Mouse (Mus musculus) brown adipose tissue, adult 24 weeks (tissue): ENCODE measurements around the gene Rpl19. TPM values are rescaled to one million over a fixed set of nuclear protein-coding genes. Genes with fewer than 3 reads are reported as not detected.

Experiments used
- H3K27ac ChIP-seq: fragments of 200-500 bp; replicated peaks from 2 replicates; pipeline ENCODE4 v1.5.1; 2012; ENCODE audit warnings: low read depth, mild to moderate bottlenecking, low read length
- H3K4me1 ChIP-seq: fragments of 200-500 bp; 2 replicates; pipeline ENCODE4 v1.6.1; 2012; ENCODE audit warnings: low read length, mixed read lengths; ENCODE audit not compliant: control insufficient read depth, insufficient read depth, insufficient read length
- H3K4me3 ChIP-seq: fragments of 200-500 bp; 2 replicates; pipeline ENCODE4 v1.5.1; 2012; ENCODE audit warnings: low read depth, mild to moderate bottlenecking, low read length, moderate library complexity; ENCODE audit not compliant: insufficient read depth
- polyA plus RNA-seq: library from polyadenylated mRNA; stranded (reverse); fragments of >200 nt; gene quantifications from 2 replicates; pipeline ENCODE4 v1.2.4, GENCODE M21; 2012; ENCODE audit not compliant: missing spikeins, insufficient read depth, insufficient read length

Rpl19 gene
- polyA plus RNA-seq, 1 experiment, result 961 TPM

DNA sequence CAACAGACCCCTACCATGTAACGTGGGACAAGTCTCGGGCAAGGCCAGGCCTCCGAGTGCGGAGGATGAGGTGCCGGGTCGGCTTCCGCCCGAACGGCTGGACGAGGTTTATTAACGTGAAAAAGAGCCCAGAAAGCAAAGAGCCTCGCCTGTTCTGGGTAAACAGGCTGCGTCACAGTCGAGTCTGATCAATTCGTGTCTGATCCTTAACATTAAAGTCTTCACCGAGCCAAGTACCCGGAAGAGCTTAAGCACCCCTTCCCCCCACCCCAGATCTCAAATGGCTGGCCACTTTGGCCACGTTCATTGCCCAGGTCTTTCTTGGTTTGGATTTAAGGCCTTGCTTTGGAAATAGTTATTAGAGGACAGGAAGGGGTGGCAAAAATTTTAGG is 783 bp downstream of the Rpl19 start:
- peaks cover 6% of the 10 kb centered on the region; the same call in 1 of the 2 replicates for H3K4me1 ChIP-seq

DNA sequence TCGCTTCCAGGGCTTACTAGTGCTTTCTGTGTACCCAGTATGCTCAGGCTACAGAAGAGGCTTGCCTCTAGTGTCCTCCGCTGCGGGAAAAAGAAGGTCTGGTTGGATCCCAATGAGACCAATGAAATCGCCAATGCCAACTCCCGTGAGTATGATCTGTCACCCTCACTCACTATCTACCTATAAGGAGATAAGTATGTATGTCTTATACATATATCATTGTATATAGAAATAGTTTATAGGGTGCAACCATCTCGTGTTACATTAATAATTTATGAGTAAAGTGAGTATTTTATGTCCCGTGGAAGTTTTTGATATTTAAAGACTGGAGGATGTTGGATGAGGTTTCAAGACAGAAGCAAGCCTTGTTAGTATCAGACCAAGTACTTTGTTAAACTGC is 1.3 kb downstream of the Rpl19 start:
- Histone ChIP-seq H3K4me3 (peak overlapping the region; percentile 98), H3K27ac (no peak overlapping the region), H3K4me1 (peaks cover 6% of the 10 kb centered on the region; the same call in 1 of the 2 replicates)

More for the DNA sequence above, 783 bp downstream of the Rpl19 start:
- peak overlapping the region; percentile 98 for H3K4me3 ChIP-seq
- H3K27ac ChIP-seq, result peak overlapping the region; percentile 98

DNA sequence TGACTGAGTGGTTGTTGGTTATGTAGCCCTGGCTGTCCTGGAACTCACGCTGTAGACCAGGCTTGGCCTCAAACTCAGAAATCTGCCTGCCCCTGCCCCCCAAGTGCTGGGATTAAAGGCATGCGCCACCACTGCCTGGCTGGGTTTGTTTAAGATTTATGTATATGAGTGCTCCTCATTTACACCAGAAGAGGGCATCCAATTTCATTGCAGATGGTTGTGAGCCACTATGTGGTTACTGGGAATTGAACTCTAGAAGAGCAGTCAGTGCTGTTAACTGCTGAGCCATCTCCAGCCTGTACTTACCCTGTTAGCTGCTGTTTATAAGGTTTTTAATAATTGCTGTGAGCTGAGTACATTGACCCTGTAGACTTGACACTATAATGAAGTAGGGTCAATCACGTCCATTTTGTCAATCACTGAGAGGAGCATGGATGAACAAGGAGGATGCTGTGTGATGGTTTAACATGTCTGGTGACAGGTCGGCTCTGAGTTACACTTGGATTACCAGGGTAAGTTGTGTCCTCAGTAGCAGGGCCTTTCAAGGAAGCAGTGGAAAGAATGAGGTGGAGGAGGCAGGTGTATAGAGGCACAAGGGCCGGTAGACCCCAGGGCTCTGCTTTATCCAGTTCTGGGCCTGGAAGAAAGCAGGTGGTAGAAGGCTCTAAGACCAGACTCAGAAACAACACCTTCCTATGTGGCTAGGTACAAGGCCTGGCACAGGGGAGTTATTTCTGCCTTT is 4.4 kb downstream of the Rpl19 start:
- H3K4me1 ChIP-seq, result peaks cover 6% of the 10 kb centered on the region; the same call in 1 of the 2 replicates
- no peak overlapping the region for H3K4me3 ChIP-seq
- H3K27ac ChIP-seq, result no peak overlapping the region

DNA sequence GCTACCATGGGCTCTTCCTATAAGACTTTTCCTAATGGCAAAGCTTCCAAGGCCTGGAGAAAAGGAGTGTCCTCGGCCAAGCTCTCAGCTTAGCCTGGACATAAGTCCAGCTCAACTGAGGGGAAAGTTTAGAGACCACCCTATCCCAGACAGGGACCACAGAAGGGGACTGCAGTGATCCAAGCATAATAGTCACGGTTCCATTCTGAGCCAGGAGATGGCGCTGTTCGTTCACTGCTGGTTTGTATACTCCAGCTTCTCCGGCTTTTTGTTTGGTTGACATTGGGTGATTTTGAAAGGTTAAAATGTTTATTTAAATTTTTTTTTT is 4.9 kb downstream of the Rpl19 start:
- Histone ChIP-seq H3K4me1 (peaks cover 6% of the 10 kb centered on the region), H3K4me3 (no peak overlapping the region), H3K27ac (no peak overlapping the region)

DNA sequence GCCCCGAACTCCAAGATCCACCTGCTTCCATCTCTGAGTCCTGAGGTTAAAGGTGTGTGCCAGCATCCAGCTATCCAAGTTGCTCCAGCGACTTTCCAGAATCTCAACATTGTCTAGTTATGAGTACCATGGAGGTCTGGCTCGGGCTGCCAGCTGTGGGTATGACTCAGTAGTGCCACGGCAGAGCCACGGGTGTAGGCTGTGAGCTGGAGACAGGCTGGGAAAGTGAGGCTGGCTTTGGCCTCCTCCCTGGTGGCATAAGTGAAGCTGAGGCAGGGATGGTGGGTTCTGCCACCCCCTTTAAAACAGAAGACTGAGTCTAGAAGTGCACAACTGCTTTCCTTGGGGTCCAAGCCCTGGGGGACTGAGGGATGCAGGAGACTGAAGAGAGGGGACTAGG is 7.6 kb downstream of the Rpl19 start:
- Histone ChIP-seq H3K4me3 (no peak overlapping the region), H3K4me1 (peaks cover 6% of the 10 kb centered on the region), H3K27ac (no peak overlapping the region)

DNA sequence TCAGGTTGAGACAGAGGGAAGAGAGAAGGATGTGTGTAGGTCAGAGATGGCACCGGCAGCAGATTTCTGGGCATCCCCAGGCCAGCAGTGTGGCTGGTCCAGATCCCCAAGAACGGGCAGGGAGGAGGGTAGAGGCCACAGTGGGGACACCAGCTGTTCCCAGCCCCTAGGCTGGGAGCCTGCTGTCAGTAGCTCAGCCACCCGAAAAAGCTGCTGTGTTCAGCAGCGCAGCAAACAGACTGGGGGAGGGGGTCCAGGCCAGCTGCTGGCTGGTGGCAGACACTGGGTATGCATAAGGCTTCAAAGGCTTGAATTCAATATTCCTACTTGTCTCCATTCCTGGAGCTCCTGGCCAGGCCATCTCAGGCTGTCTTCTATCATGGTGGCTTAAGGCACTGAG is 8.3 kb downstream of the Rpl19 start:
- Histone ChIP-seq H3K27ac (no peak overlapping the region), H3K4me3 (no peak overlapping the region), H3K4me1 (peaks cover 6% of the 10 kb centered on the region)

DNA sequence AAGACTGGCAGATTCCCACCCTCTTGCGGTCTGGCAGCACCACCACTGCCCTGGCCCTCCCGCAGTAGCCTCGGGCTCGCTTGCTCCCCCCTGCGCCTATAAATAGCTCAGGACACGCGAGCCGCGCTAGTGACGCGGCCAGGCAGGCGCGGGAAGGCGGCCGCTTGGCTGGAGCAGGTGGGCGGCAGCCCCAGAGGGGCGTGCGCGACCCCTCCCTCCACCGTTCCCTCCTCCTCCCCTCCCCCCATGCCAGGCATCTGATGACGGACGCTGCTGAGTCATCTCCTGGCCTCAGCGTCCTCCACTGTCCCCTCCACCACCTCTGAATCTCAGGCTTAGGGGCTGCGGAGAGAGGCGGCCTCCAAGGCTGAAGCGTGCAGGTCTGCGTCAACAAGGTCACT is 9.5 kb downstream of the Rpl19 start:
- Histone ChIP-seq H3K27ac (no peak overlapping the region), H3K4me1 (peaks cover 6% of the 10 kb centered on the region), H3K4me3 (peak overlapping the region; percentile 13; the same call in 1 of the 2 replicates)

DNA sequence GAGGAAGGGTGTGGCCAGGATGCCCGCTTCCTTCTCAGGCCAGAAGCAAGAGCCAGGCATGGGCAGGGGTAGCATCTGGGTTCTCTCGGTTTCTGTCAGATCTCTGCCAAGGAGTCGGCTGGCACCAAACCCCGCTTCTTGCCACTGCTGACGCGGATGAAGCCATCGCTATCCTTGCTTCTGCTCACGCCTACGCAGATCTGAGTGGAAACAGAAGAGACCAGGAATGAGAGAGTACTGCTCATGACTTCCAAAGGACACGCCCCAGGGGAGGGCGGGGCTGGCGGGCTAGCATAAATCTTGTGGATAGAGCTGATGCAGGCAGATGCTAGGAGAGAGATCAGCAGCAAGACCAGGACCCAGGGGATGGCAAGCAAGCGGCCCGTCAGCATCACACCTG is 11.4 kb downstream of the Rpl19 start:
- peaks cover 2% of the 10 kb centered on the region; the same call in 1 of the 2 replicates for H3K4me1 ChIP-seq
- no peak overlapping the region for H3K27ac ChIP-seq
- no peak overlapping the region for H3K4me3 ChIP-seq

DNA sequence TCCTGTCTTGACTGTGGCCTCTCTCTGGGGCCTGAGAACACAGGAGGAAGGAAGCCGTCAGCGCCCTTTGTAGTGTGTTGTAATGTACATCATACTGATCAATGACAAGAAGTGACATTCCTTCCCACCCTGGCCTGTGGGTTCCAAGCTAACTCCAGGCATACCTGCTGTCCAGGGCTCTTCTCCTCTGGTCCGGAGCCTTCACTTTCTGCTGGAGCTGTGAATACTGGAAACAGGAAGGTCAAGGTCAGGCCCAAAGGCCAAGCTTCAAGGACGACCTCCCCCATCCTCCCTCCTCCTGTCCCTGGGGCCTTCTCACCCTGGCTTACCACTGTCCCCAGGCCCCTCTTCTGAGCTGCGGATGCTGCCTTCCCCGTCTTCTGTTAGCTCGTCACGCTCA is 14.5 kb downstream of the Rpl19 start:
- Histone ChIP-seq H3K27ac (no peak overlapping the region), H3K4me1 (peaks cover 2% of the 10 kb centered on the region; the same call in 1 of the 2 replicates), H3K4me3 (no peak overlapping the region)

DNA sequence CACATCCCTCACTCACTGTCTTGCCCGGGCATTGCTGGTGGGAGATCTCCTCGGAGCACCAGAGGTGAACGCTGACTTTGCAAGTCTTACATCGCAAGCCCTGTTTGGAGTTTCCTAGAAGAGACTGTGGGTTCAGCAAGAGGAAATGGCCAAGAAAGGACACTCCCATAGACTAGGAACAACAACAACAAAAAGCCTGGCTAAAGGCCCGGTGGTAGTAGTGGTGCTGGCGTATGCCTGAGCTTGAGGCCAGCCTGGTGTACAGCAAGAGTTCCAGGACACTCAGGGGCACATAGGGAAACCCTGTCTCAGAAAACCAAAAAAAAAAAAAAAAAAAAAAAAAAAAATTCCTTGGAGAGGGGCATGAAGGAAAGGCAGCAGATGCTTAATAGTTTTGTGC is 16.2 kb downstream of the Rpl19 start:
- Histone ChIP-seq H3K27ac (no peak overlapping the region), H3K4me3 (no peak overlapping the region)

DNA sequence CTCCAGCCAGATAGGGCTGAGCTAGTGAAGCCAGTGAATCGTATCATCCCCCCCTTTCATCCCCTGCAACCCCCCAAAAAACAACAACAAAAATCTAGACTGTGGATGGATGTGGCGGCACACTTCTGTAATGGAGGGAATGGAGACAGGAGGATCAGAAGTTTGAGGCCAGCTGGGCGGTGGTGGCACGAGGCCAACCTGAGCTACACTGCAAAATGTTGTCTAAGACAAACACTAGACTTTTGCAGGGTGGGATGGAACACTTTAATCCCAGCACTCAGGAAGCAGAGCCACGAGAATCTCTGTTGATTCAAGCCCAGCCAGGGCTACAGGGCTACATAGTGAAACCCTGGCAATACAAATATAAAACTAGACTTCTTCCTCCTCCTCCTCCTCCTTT is 17.6 kb downstream of the Rpl19 start:
- no peak overlapping the region for H3K27ac ChIP-seq
- H3K4me1 ChIP-seq, result no peaks in the 10 kb centered on the region
- H3K4me3 ChIP-seq, result no peak overlapping the region

More for the DNA sequence above, 16.2 kb downstream of the Rpl19 start:
- no peaks in the 10 kb centered on the region for H3K4me1 ChIP-seq

DNA sequence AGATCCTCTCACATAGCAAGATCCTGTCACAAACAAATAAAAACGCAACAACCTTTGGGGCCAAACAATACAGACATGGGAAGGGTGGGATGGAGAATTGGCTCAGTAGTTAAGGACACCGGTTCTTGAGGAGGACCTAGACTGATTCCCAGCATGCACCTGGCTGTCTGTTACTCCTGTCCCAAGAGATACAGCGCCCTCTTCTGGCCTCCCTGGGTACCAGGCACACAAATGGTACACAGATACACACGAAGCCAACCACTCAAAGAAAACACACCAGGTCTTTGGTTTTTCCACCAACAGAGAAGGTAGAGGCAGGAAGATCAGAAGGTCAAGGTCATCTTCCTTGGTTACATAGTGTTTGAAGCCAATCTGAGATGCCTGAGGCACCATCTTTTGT is 19.1 kb downstream of the Rpl19 start:
- Histone ChIP-seq H3K4me1 (no peaks in the 10 kb centered on the region), H3K27ac (no peak overlapping the region), H3K4me3 (no peak overlapping the region)

DNA sequence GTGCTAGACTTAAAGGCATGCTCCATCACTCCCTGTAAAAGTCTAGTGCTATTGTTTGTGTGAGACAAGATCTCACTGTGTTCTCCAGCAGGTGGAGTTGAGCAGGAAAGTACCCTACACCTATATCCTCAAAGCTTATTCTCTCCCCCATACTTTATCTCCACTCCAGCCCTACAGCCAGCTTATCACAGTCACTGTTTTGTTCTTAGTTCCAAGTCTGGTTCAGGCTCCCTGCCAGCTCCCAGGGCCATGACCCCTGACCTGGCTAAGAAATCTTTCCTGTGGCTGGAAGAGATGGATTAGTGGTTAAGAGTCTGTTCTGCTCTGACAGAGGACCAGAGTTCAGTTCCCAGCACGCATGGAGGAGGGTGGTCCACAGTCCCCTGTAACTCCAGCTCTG is 20.0 kb downstream of the Rpl19 start:
- Histone ChIP-seq H3K4me1 (no peaks in the 10 kb centered on the region), H3K4me3 (no peak overlapping the region), H3K27ac (no peak overlapping the region)

DNA sequence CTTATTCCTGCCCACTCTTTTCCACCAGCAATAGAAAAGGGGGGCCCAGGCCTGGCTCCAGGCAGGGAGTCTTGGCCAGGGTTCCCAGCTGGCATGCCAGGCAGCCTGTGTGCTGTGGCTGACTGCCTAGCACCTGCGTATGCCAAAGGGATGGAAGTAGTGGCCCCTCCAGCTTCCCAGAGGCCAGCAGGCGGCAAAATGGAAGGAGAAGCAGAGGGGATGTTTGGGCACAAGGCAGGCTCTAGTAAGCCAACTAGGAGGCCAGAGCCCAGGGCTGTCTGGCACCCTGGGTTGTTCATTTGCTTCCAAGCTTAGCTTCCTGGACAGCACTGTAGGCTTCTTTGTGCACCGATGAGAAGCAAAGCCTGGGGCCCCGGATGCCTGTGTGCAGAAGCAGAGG is 21.2 kb downstream of the Rpl19 start:
- no peaks in the 10 kb centered on the region for H3K4me1 ChIP-seq
- no peak overlapping the region for H3K4me3 ChIP-seq

DNA sequence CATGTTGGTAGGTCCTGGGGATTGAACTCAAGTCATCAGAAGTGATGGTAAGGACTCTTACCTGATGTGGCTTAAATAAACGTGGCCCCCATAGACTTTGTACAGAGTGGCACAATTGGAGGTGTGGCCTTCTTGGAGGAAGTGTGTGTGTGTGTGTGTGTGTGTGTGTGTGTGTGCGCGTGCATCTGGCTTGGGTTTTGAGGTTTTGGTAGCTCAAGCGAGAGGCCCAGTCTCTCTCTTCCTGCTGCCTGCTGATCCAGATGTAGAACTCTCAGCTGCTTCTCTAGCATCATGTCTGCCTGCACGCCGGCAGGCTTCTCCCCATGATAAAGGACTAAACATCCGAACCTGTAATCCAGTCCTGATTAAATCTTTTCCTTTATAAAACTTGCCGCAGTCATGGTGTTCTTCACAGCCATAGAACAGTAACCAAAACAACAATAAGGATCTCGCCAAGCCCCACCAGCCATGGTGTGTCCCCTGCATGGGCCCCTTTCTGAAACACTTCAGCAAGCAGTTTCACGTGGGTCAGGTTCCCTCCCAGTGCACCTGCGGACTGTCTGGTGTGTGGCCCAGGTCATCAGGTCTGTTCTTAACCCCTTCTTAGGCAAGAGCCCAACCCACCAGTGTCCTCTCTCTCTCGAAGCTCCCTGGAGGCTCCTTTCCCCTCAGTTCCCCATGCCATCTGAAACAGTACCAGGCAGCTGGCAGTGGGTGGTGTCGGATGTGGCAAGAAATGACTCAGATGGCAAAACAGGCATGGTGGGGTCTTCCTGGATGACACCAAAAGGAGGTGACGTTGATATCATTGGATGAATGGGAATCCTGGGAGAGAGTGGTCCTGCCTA is 23.4 kb downstream of the Rpl19 start:
- no peak overlapping the region for H3K27ac ChIP-seq
- no peaks in the 10 kb centered on the region for H3K4me1 ChIP-seq
- H3K4me3 ChIP-seq, result no peak overlapping the region

More for the DNA sequence above, 21.2 kb downstream of the Rpl19 start:
- H3K27ac ChIP-seq, result no peak overlapping the region

DNA sequence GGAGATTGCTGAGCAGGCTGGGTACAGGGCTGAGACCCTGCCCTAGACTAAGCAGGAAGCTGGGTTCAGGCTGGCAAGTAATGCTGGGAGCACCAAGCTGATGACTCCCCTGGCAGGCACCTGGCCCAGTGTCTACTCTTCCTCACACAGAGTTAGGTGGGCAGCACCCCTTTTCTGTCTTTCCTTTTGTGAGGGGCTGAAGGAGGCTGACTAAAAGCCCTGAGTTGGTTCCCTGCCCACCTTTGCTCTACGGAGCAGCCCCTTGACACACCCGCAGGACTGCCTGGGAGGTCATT is 24.0 kb downstream of the Rpl19 start:
- no peak overlapping the region for H3K4me3 ChIP-seq
- H3K27ac ChIP-seq, result no peak overlapping the region
- H3K4me1 ChIP-seq, result no peaks in the 10 kb centered on the region
